Mouse (Mus musculus): ENCODE data around the gene Arid1b.
A peak's percentile ranks its signal among the peaks of the same experiment; 100 is the strongest.

Arid1b gene

DNA sequence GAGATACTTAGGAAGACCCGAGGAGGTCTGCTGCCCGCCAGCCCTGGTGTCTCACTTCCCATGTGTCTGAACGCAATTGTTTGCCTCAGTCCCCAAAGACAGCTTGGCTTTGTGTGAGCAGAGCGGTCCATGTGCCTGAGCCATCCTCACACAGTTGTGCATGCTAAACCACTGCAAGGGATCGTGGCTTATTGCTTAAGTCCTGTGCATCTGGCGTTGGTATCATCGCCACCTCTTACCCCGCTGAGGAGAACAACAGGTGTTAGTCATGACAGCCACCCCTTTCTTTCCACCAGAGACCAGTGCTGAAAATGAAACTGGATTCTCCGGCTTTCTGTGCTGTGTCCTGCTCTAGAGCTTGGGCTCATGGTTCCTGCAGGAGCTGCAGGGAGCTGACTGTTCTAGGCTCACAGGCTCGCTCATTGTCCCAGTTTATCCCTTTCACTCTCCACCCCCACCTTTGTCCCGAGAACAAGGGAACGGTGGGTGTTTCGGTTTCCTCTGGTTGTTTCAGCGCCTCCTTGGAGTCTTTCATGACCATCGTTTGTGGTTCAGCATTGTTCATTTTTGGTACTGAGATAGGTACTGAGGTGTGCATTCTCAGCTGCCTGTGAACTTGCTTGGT, 171.2 kb downstream of the Arid1b start:
- no peak for DNase-seq

DNA sequence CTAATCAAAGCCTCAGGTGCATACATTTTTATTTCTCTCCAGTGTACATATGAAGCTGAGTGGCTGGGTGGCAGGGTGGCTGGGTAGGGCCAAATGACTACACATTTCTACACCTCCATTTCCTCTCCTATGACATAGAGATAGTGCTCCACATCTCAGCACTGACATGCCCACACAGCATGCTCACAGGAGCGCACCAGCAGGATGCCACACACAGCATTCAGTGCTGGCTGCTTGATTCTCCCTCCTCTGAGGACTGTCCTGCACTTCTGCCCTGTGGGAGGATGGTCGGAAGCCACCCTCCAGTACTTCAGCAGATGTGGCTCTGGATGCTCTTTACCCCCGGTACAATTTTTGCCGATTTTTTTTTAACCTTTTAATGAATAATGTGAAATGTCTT, 172.0 kb downstream of the Arid1b start:
- DNase-seq, result no peak

DNA sequence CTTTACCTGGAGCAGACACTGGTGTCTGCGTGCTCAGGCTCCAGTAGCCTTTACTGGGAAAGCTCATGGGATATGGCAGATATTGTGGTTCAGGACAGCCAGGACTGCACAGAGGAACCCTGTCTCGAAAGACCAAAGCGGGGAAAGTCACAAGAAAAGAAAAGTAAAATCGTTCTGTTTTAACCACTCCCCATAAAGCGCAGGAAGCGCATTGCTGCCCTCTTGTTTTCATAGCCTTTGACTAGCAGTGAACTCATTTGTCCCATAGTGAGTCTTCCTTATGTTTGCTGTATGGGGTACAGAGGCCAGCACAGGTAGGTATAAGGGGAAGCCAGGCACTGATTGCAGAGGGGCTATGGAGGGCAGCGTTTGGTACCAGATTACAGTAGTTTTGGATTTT, 173.9 kb downstream of the Arid1b start:
- DNase-seq, result no peak

DNA sequence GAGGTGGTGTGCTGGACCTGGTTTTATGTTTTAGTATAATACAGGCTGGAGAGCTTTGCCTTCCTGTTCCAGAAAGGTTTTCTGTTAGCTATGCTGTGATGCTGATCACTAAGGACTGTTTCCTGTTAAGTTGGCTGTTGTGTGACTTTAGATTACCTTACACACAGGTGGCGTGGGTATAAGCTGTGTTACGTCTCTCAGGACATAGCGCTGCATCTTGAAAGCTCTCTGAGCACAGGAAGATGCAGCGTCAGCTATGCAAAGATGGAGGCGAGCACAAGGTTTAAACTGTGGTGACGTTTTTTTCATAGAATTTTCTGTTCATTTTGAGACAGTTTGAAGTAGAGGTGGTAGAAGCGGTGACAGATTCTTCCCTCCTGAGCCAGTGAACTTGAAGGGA, 174.5 kb downstream of the Arid1b start:
- DNase-seq, result no peak

DNA sequence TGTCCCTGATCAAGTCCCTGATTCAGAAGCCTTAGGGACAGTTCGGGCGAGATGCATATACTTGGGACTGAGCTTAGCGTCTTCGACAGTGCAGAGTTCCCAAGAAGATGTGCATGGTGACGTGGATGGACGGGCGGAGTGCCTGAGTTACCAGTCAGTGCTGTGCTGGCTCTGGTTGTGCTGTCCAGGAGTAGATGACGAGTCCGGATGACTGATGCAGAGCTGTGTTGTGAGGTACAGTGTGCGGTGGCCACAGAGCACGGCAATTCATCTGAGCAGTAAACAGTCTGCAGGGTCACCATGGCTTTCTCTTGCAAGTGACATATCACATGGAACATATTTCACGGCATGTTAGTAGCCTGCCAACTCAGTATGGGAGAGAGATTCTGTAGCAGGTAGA, 176.2 kb downstream of the Arid1b start:
- no peak for DNase-seq

DNA sequence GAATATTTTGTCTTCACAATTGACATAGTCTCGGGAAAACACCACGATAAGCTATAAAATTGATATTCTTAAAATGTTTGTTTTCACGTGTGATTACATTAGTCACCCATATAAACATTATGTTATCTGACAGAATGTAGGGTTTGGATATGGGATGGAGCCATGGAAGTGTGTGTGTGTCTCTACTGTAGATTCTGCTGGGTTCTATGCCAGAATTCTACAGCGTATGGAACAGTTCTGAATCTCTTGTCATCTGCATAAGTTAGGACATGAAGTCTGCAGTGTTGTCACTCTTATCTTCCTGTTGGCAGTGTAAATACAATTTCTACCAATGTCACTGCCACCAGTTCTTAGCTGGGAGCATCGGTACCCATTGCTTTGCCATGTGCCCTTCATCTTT, 177.3 kb downstream of the Arid1b start:
- no peak for DNase-seq

DNA sequence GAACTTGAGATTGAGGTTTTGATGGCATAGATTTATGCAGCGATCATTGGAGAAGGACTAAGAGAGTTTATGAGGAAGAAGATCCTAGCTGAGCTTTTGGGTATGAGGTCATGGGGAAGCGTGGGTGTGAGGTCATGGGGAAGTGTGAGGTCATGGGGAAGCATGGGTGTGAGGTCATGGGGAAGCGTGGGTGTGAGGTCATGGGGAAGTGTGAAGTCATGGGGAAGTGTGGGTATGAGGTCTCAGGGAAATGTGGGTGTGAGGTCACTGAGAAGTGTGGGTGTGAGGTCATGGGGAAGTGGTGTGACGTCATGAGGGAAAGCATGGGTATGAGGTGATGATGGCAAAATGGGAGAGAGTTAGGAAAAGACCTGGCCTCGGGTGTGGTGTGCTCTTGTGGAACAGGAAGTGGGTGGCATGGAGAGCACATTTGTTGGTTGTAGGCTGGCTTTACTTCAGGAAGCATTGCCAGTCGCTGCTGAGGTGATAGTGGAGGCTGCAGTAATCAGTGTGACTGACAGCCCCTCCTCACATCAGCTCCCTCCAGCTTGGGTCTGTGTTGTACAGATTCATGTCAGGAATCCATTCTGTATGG, 180.4 kb downstream of the Arid1b start:
- no peak for DNase-seq

DNA sequence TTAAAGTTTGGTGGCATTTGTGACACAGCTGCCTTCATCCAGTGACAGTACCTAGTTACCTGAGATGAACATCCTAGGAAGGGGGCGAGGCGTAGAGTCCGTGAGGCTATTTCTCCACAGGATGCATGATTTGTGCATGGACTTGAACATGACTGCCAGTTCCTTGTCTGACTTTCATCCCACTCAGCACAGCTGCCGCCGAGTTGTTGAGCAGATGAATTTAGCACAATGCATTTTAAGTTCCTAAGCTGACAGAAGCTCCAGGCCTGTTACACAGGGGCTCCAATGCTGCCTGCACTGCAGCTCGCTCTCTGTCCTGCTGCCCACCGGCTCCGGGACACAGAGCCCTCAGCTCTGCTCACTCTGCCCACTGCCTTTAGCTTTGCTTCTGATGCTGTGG, 181.4 kb downstream of the Arid1b start:
- DNase-seq, result no peak

DNA sequence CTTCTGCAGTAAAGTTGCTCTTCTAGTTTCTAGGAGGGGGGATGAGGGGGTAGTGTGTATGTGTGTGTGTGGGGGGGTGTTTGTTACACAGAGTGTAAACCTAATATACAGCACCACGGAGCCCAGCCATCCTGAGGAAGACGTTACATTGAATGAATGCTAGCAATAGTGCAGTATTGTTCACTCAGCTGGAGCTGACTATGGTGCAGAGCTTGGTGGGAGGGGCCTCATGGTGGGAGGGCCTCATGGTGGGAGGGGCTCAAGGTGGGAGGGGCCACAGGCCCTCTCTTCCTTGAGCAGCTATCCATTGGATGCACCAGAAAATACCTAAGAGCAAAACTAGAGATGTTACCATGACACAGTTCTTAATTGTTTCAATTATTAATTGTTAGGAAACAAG, 182.2 kb downstream of the Arid1b start:
- no peak for DNase-seq

DNA sequence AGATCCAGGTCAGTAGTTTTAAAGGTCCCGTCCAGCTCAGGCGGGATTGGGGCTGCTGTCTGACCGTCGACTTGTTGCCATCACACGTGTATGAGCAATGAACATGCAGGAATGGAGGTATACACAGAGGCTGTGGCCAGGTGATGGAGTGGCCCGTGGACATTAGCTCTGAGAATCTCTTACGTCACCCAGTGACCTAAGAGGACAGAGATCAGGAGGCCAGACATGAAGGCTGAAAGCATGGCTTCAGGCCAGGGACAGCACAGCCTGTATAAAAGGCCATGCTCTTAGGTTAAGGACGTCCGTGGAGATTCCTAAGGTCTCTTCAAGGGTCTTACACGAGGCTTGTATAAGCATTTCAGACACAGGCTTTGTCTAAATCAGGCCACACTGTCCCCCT, 184.4 kb downstream of the Arid1b start:
- DNase-seq, result no peak

DNA sequence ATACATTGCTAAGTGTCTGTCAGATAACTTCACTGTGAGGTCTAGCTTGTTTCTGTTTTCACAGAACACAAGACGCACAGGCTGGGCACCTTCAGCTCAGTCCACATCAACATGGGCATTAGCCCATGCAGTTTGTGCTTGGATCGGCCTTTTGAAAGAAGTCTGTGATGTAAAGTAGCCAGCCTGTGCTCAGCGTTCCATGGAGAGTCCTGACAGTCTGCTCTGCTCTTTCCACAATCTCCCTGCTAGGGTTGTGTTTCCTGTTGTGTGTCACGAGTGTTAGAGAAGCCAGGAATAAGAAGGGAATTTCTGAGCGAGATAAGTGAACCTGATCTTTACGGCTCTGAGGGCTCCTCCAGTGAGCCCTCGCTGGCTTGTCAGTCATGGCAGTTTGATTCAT, 184.9 kb downstream of the Arid1b start:
- DNase-seq, result no peak

DNA sequence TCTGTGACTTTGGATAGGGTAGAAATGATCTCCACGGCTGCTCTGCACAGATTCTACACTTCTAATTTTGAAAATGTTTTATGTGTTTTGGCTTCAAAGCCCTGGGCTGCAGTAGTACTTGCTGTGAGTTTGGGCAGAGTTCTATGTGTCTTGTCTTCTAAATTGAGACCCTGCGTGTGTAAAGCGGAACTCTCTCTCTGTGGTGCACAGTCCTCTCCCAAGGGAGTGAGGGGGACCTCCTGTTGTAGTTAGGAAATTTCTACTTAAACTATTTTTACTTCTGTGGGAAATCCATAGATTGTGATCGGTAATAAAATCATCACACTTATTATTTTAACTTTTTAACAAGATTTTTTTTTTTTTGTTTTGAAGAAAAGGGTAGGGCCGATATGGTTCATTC, 185.3 kb downstream of the Arid1b start:
- no peak for DNase-seq

DNA sequence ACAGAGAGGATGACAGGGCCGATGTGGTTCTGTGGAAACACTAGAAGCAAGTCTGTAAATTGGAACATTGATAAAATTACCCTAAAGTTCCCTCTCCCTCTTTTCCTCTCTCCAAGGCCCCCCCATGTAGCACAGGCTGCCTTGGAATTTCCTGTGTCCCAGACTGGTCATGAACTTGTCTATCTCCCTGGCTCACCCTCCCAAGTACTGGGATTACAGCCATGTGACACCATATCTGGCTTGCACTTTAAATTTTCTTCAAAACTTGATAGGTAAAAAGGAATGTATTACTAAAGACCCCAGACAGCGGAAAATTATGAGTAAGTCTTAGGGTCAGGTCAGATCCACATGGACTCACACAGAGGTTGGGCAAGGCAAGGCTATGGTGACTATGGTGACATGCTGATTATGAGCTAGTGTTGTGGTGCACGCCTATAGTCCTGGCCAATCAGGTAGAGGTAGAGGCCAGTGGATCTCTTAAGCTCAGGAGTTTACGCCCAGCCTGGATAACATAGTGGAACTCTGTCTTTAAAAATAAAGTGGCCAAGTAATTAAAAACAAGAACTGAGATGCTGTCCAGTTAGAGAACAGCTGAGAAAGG, 185.9 kb downstream of the Arid1b start:
- no peak for DNase-seq

DNA sequence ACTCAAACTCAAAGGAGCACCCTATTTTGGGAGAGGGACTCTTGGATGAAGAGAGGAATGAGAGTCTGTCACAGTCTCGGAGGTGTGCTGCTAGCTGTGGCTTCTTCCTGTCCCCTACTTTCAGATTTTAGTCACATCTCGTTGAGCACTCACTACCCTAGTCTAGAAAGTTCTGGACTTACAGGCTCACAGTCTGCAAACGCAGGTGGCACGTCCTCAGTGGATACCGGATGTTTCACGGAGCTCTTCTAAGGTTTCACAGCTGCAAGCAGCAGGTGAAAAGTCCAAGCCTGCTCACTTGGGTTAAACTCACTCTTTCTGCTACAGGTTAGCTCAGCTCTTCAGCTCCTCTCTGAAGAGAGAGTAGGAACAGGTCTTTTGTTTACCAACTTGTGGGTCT, 186.8 kb downstream of the Arid1b start:
- DNase-seq, result no peak

DNA sequence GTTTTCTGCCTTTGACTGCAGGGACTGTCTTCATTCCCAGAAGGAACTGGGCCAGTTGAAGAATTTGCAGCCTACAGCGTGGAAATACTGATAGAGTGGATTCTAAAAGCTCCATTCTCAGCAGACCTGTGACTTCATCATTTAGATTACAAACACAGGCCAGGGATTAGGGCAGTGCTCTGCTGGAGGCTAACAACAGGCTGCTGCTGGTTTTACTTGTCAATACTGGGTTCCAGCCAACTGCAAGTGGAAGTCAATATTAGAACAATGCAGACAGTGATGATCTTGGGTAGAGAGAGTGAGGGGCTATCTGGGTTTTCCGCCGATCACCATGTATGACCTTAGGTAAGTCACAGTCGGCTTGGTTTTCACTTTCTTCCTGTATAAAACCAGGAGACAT, 188.4 kb downstream of the Arid1b start:
- DNase-seq, result no peak

DNA sequence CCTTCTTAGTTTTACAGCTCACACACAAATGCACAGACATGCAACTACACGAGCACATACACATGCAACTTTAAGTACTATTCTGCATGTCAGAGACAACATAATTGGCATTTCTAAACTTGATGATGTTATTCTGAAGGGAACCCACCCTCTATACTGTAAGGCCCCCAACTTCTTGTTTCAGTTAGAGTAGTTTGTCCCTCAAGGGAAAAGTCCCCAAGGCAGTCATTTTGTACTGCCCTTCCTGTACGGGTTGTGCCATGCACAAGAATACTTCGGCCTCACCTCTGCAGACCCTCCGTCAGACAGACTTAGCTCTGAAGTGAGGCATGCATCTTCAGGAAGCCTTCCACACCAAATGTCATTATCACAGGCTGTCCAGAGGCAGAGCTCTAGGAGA, 191.4 kb downstream of the Arid1b start:
- no peak for DNase-seq

DNA sequence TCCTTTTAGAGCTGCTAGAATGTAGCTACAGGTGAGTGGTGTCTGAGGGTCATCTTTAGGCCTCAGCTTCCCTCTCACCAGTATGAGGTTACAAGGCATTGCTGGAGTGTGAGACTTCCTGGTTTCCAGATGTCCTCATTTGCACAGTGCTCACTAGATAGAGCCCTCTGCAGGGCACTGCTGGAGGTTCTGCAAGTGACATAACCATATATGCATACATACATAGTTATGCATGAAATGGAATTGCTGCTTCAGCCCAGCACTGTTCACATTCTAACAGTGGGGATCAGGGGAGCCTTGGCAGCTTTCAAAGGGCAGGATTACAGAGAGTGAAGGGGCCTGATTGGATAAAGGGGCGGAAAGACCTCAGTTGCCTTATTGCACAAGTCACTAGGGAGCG, 193.4 kb downstream of the Arid1b start:
- DNase-seq, result no peak

DNA sequence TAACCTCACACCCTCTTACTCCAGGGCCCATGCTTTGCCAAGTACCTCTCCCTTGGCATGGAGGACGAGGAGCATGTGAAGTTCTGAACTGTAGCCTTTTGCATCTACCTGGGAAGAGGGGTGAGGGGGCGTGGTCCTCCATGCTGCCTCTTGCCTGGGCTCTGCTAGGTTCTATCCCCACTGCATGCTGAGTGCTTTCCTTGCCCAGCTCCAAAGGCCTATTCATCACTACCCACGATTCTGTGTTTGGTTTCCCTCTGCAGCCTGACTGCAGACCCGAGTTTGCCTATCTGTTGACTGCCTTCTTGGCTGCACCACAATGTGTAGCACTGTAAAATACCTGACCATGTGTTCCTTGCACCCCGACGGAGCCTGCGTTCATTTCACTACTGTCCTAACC, 194.3 kb downstream of the Arid1b start:
- DNase-seq, result no peak

DNA sequence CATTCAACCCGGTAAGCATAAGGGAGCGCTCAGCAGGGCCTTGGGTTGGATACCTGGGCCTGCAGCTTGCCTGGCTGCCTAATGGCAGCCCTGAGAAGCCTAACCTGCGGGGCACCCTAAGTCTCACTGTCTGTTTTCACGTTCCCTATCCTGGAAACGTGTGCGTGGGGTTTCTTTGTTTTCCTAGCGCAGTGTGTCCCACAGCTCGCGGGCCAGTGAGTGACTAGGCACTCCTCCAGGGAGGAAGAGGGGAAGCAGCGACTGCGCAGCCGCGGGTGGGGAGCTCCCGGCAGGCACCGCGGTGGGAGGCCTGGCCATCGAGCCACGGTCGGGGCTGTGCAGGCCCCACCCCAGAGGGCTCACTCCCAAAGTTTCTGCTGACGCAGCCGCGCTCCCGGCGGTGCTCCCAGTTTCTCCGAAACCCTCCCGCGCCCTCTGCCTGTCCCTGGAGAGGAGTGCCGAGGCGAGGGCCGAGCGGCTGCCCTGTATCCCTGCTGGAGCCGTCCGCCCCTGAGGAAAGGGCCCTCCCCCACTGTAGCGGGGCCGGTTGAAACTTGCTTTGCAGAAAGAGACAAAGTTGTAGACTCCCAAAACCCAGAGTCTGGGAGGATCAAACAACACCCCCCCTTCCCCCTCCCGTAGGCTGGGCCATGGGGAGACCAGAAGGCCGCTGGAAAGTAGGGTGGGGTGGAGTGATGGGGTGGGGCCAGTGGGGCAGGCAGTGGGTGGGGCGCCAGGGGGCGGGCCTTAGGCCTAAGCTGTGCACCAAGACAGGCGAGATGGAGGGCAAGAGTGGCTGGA, 195.6 kb downstream of the Arid1b start:
- DNase-seq, result peak; percentile 92

DNA sequence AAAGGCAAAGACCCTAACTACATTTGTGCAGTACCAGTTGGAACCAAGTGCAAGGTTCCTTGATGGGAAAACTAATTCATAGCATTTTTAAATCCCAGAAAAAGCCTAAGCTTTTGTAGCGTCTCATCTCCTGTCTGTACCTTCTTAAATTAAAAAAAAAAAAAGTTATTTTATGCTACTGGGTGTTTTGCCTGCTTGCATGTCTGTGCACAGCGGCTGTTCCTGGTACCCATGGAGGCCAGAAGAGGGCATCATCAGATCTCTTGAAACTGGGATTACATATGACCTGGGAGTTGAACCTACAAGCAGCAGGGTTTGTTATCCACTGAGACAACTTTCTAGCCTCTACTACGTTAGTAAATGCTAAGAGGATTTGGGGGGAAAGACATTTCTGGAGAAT, 196.2 kb downstream of the Arid1b start:
- DNase-seq, result peak; percentile 63

DNA sequence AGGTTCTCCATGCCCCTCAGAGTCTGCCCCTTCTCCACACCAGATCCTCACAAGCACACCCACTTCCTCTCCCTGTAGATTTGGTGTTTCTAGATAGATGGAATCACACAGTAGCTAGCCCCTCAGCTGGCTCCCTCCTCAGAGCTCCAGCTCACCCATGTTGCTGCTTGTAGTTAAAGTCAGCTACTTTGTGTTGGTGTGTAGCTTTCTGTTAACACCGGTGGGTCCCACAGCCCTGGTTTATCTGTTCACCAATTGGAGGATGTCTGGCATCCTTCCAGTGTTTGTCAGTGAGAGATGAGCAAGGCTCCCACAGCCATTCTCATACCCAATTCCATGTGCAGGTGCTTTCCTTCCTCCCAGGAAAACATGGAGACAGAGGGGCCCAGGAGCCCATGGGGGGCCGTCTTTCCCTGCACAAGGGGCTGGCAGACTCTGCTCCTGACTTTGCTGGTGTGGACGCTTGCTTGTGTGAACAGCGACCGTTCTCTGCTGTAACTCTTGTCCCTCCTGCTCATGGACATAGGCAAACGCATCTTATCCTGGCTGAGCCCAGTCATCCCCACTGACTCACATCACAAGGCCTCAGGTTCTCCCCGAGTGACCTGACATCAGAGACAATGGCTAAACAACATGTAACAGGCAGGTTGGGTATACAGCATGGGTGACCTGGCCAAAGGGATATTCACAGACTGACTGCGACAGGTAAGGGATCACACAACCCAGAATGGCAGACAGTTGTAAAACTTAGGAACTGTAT, 200.2 kb downstream of the Arid1b start:
- no peak for DNase-seq

DNA sequence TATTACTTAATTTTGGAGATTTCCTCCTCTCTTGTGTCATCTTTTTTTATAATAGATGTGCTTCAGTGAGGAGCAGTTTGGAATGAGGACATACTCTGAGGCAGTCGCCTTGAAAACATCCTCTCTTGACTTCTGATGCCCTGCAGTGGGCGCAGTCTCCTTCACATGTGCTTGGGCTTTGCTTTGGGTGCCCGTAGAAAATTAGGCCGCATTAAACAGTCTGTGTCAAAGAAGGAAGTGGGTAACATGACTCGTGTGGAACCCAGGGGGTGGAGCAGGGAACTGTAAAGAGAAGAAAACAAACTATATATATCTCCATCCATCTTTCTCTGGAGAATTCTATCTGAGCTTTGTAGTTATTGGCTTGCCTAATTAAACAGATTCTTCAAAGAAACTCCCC, 201.3 kb downstream of the Arid1b start:
- no peak for DNase-seq

DNA sequence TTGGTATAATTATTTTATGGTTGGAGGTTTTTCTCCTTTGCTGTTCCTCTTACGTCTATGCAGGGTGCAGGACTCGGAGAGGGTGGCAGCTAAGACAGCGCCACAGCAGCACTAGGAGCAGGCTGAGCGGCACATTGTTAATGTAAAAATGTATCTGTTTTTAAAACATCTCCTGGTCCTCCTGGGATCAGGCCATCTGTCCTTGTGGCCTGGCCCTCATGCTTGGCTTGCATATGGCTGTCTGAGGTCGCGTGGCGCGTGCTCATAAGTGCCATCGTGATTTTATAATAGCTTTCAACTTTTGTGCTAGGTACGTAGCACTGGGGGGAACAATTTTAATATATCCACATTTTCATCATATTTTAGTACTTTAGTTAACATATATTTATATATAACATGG, 201.9 kb downstream of the Arid1b start:
- no peak for DNase-seq

Measured in cerebellum, adult 9-11 months (tissue).